Mouse (Mus musculus): ENCODE data around the gene Ctnna2. TPM values are rescaled to one million over a fixed set of nuclear protein-coding genes. Genes with fewer than 3 reads are reported as not detected.

Ctnna2 gene
- 0.32 and 0.57 TPM in 2 replicates for polyA plus RNA-seq (2014; fragmentation: Nextera tagmentation; extraction: Ambion mirVana)

- H3K9me3 ChIP-seq (ENCODE audit: control insufficient read depth, low read length): no peaks in the 10 kb centered on the region
- no peak within 1 kb of the TSS for H3K27ac ChIP-seq (ENCODE audit: low read depth, low read length)
- H3K4me3 ChIP-seq (ENCODE audit: low read length): peak within 1 kb of the TSS; percentile 41
- H3K27me3 ChIP-seq (ENCODE audit: control insufficient read depth, insufficient read depth, low read length): no peaks in the 10 kb centered on the region
- WGBS: under 1% methylated on average over 42 of the region's 58 CpGs
- no peaks in the 10 kb centered on the region for H3K4me1 ChIP-seq (ENCODE audit: control insufficient read depth, insufficient read depth, low read length)
- peak; percentile 98 for ATAC-seq (ENCODE audit: low FRiP score, low TSS enrichment)
- H3K36me3 ChIP-seq (ENCODE audit: control insufficient read depth, insufficient read depth, low read length): no peaks in the 10 kb centered on the region
- no peak within 1 kb of the TSS for H3K9ac ChIP-seq (ENCODE audit: low read depth, low read length)
- H3K4me2 ChIP-seq (replicated peaks; ENCODE audit: low read depth, low read length): peak within 1 kb of the TSS; percentile 89
Observed at GRCm38 (mm10) chr6:77979241-77979961, at the start of gene Ctnna2. Gene Ctnna2, minus strand, starts transcription at chr6:77979699.

GRCm38 (mm10) chr6:77980137-77981052 lies 896 bp upstream of the Ctnna2 start:
- H3K27ac ChIP-seq (ENCODE audit: low read depth, low read length): no peak overlapping the region
- 16% methylated on average over 15 of the region's 15 CpGs for WGBS
- no peaks in the 10 kb centered on the region for H3K9me3 ChIP-seq (ENCODE audit: control insufficient read depth, low read length)
- no peak for ATAC-seq (ENCODE audit: low FRiP score, low TSS enrichment)
- no peaks in the 10 kb centered on the region for H3K4me1 ChIP-seq (ENCODE audit: control insufficient read depth, insufficient read depth, low read length)
- no peak overlapping the region for H3K9ac ChIP-seq (ENCODE audit: low read depth, low read length)
- peak overlapping the region; percentile 89 for H3K4me2 ChIP-seq (replicated peaks; ENCODE audit: low read depth, low read length)
- H3K27me3 ChIP-seq (ENCODE audit: control insufficient read depth, insufficient read depth, low read length): no peaks in the 10 kb centered on the region
- no peak overlapping the region; the same call in 1 of the 2 replicates for H3K4me3 ChIP-seq (ENCODE audit: low read length)
- H3K36me3 ChIP-seq (ENCODE audit: control insufficient read depth, insufficient read depth, low read length): no peaks in the 10 kb centered on the region

- Histone ChIP-seq H3K4me3 (ENCODE audit: low read length) (peak overlapping the region; percentile 41), H3K4me2 (replicated peaks; ENCODE audit: low read depth, low read length) (peak overlapping the region; percentile 89), H3K27me3 (ENCODE audit: control insufficient read depth, insufficient read depth, low read length) (no peaks in the 10 kb centered on the region), H3K4me1 (ENCODE audit: control insufficient read depth, insufficient read depth, low read length) (no peaks in the 10 kb centered on the region), H3K36me3 (ENCODE audit: control insufficient read depth, insufficient read depth, low read length) (no peaks in the 10 kb centered on the region), H3K9ac (ENCODE audit: low read depth, low read length) (no peak overlapping the region), H3K9me3 (ENCODE audit: control insufficient read depth, low read length) (no peaks in the 10 kb centered on the region), H3K27ac (ENCODE audit: low read depth, low read length) (no peak overlapping the region)
- no peak; the same call in 1 of the 2 replicates for ATAC-seq (ENCODE audit: low FRiP score, low TSS enrichment)
- 22% methylated on average over 10 of the region's 10 CpGs for WGBS
Observed at GRCm38 (mm10) chr6:77978476-77979240, 841 bp downstream of the Ctnna2 start.

GRCm38 (mm10) chr6:77970545-77971242 lies 8.8 kb downstream of the Ctnna2 start:
- WGBS: 81% methylated on average over 10 of the region's 10 CpGs
- H3K27me3 ChIP-seq (ENCODE audit: control insufficient read depth, insufficient read depth, low read length): no peaks in the 10 kb centered on the region
- H3K9ac ChIP-seq (ENCODE audit: low read depth, low read length): no peak overlapping the region

GRCm38 (mm10) chr6:77969774-77970173 lies 9.7 kb downstream of the Ctnna2 start:
- H3K9ac ChIP-seq (ENCODE audit: low read depth, low read length): no peak overlapping the region
- H3K4me1 ChIP-seq (ENCODE audit: control insufficient read depth, insufficient read depth, low read length): no peaks in the 10 kb centered on the region
- H3K36me3 ChIP-seq (ENCODE audit: control insufficient read depth, insufficient read depth, low read length): no peaks in the 10 kb centered on the region
- 54% methylated on average over 4 of the region's 4 CpGs for WGBS
- H3K27ac ChIP-seq (ENCODE audit: low read depth, low read length): no peak overlapping the region
- no peaks in the 10 kb centered on the region for H3K9me3 ChIP-seq (ENCODE audit: control insufficient read depth, low read length)
- ATAC-seq (ENCODE audit: low FRiP score, low TSS enrichment): no peak
- no peak overlapping the region for H3K4me3 ChIP-seq (ENCODE audit: low read length)
- no peaks in the 10 kb centered on the region for H3K27me3 ChIP-seq (ENCODE audit: control insufficient read depth, insufficient read depth, low read length)
- no peak overlapping the region for H3K4me2 ChIP-seq (replicated peaks; ENCODE audit: low read depth, low read length)

More at GRCm38 (mm10) chr6:77970545-77971242, 8.8 kb downstream of the Ctnna2 start:
- Histone ChIP-seq H3K4me3 (ENCODE audit: low read length) (no peak overlapping the region), H3K36me3 (ENCODE audit: control insufficient read depth, insufficient read depth, low read length) (no peaks in the 10 kb centered on the region), H3K27ac (ENCODE audit: low read depth, low read length) (no peak overlapping the region), H3K9me3 (ENCODE audit: control insufficient read depth, low read length) (no peaks in the 10 kb centered on the region), H3K4me1 (ENCODE audit: control insufficient read depth, insufficient read depth, low read length) (no peaks in the 10 kb centered on the region), H3K4me2 (replicated peaks; ENCODE audit: low read depth, low read length) (no peak overlapping the region)
- ATAC-seq (ENCODE audit: low FRiP score, low TSS enrichment): no peak

GRCm38 (mm10) chr6:77962011-77962410 lies 17.5 kb downstream of the Ctnna2 start:
- Histone ChIP-seq H3K4me1 (ENCODE audit: control insufficient read depth, insufficient read depth, low read length) (no peaks in the 10 kb centered on the region), H3K4me2 (replicated peaks; ENCODE audit: low read depth, low read length) (no peak overlapping the region), H3K36me3 (ENCODE audit: control insufficient read depth, insufficient read depth, low read length) (no peaks in the 10 kb centered on the region), H3K9ac (ENCODE audit: low read depth, low read length) (no peak overlapping the region), H3K27ac (ENCODE audit: low read depth, low read length) (no peak overlapping the region), H3K27me3 (ENCODE audit: control insufficient read depth, insufficient read depth, low read length) (no peaks in the 10 kb centered on the region), H3K4me3 (ENCODE audit: low read length) (no peak overlapping the region), H3K9me3 (ENCODE audit: control insufficient read depth, low read length) (no peaks in the 10 kb centered on the region)
- no peak for ATAC-seq (ENCODE audit: low FRiP score, low TSS enrichment)
- WGBS: 71% methylated on average over 1 of the region's 1 CpGs

GRCm38 (mm10) chr6:77951276-77951675 lies 28.2 kb downstream of the Ctnna2 start:
- Histone ChIP-seq H3K4me3 (ENCODE audit: low read length) (no peak overlapping the region), H3K4me2 (replicated peaks; ENCODE audit: low read depth, low read length) (no peak overlapping the region), H3K9me3 (ENCODE audit: control insufficient read depth, low read length) (no peaks in the 10 kb centered on the region), H3K36me3 (ENCODE audit: control insufficient read depth, insufficient read depth, low read length) (no peaks in the 10 kb centered on the region), H3K9ac (ENCODE audit: low read depth, low read length) (no peak overlapping the region), H3K27me3 (ENCODE audit: control insufficient read depth, insufficient read depth, low read length) (no peaks in the 10 kb centered on the region), H3K4me1 (ENCODE audit: control insufficient read depth, insufficient read depth, low read length) (no peaks in the 10 kb centered on the region), H3K27ac (ENCODE audit: low read depth, low read length) (no peak overlapping the region)
- WGBS: 78% methylated on average over 4 of the region's 4 CpGs
- ATAC-seq (ENCODE audit: low FRiP score, low TSS enrichment): no peak

GRCm38 (mm10) chr6:77950690-77951089 lies 28.8 kb downstream of the Ctnna2 start:
- Histone ChIP-seq H3K9me3 (ENCODE audit: control insufficient read depth, low read length) (no peaks in the 10 kb centered on the region), H3K4me1 (ENCODE audit: control insufficient read depth, insufficient read depth, low read length) (no peaks in the 10 kb centered on the region), H3K27ac (ENCODE audit: low read depth, low read length) (no peak overlapping the region), H3K4me2 (replicated peaks; ENCODE audit: low read depth, low read length) (no peak overlapping the region), H3K27me3 (ENCODE audit: control insufficient read depth, insufficient read depth, low read length) (no peaks in the 10 kb centered on the region), H3K36me3 (ENCODE audit: control insufficient read depth, insufficient read depth, low read length) (no peaks in the 10 kb centered on the region), H3K4me3 (ENCODE audit: low read length) (no peak overlapping the region), H3K9ac (ENCODE audit: low read depth, low read length) (no peak overlapping the region)
- WGBS: 73% methylated on average over 2 of the region's 2 CpGs
- no peak for ATAC-seq (ENCODE audit: low FRiP score, low TSS enrichment)

All from kidney, embryonic 14.5 days (tissue).